Mouse (Mus musculus) thymus, postnatal 25 days (tissue): ENCODE measurements at regions not wholly inside any gene's neighbourhood (a gene's known extent, or its start where the extent isn't known, plus 50 kb on each side); places are given as distances from the start of the nearest gene placed in this dataset.

Source experiments
- DNase-seq: peaks from one replicate; pipeline ENCODE4 v3.0.0; 2022

- no peak for DNase-seq
These were observed 63.8 kb upstream of the Slc7a11 start for GRCm38 (mm10) chr3:50507211-50507610.
